Mouse (Mus musculus): ENCODE measurements around the gene Mtor. TPM values are rescaled to one million over a fixed set of nuclear protein-coding genes. Genes with fewer than 3 reads are reported as not detected.

The Mtor gene
- polyA plus RNA-seq, 1 experiment from 2014 or later = 21.8 TPM

DNA sequence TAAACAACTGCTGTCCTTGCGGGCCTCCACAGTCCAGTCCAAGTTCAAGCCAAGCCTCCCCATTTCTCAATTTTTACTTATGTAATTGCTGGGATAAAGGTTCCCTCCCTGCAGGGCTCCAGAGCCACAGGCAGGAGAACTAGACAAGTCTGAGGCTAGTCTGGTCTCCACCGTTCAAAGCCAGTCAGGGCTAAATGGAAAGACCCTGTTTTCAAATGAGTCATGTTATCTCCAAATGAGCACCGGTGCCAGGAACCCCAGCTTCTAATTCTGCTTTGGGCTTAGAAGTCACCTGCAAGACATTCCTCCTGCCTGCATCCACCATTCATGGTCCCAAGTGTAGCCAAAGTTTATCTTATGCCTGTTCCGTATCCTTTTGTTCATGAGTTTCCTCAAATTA is 153.5 kb downstream of the Mtor start:
- 64% methylated on average over 4 of the region's 4 CpGs for WGBS
- Histone ChIP-seq H3K27me3 (replicated peaks) (no peaks in the 10 kb centered on the region), H3K27ac (ENCODE audit: poor library complexity, severe bottlenecking) (no peak overlapping the region), H3K4me1 (replicated peaks) (no peaks in the 10 kb centered on the region), H3K36me3 (peaks cover 25% of the 10 kb centered on the region), H3K4me2 (no peak overlapping the region), H3K9me3 (replicated peaks) (0 out of 2 replicates have a peak, but pooled peaks cover 7% of the 10 kb centered on the region), H3K9ac (no peak overlapping the region), H3K4me3 (no peak overlapping the region)
- no peak for ATAC-seq (ENCODE audit: insufficient number of reproducible peaks, low FRiP score)

DNA sequence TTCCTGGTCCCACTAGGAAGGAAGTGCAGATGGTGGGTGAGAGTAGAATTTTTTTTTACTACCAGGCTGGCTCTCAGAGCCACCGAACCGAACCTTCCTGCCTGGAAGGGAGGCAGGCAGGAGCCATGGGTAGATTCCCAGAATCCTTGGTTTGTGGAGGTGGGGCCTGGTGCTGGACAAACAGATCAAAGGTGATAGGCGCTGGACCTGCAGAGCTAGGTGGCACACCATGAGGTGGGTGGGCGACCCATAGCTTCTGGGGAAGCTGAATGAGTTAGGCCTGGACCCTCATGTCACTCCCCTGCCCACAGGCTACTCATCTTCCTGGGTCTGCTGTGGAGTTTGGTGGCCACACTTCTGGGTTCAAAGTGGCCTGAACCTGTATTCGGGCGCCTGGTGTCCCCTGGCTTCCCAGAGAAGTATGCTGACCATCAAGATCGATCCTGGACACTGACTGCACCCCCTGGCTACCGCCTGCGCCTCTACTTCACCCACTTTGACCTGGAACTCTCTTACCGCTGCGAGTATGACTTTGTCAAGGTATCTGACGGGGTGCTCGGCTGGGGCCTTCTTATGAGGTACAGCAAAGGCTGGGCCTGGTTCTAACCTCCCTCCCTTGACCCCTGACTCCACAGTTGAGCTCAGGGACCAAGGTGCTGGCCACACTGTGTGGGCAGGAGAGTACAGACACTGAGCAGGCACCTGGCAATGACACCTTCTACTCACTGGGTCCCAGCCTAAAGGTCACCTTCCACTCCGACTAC is 154.1 kb downstream of the Mtor start, which contains the start of gene Masp2:
Gene Masp2, plus strand, starts transcription at position 198 of the 764 bp plus-strand sequence.
- H3K27ac ChIP-seq (ENCODE audit: poor library complexity, severe bottlenecking) = no peak within 1 kb of the TSS
- 84% methylated on average over 14 of the region's 14 CpGs for WGBS
- 0 out of 2 replicates have a peak, but pooled peaks cover 7% of the 10 kb centered on the region for H3K9me3 ChIP-seq (replicated peaks)
- no peak within 1 kb of the TSS for H3K4me3 ChIP-seq
- H3K4me2 ChIP-seq = no peak within 1 kb of the TSS
- no peaks in the 10 kb centered on the region for H3K4me1 ChIP-seq (replicated peaks)
- H3K36me3 ChIP-seq = peaks cover 24% of the 10 kb centered on the region
- ATAC-seq (ENCODE audit: insufficient number of reproducible peaks, low FRiP score) = no peak
- H3K9ac ChIP-seq = no peak within 1 kb of the TSS
- H3K27me3 ChIP-seq (replicated peaks) = no peaks in the 10 kb centered on the region

DNA sequence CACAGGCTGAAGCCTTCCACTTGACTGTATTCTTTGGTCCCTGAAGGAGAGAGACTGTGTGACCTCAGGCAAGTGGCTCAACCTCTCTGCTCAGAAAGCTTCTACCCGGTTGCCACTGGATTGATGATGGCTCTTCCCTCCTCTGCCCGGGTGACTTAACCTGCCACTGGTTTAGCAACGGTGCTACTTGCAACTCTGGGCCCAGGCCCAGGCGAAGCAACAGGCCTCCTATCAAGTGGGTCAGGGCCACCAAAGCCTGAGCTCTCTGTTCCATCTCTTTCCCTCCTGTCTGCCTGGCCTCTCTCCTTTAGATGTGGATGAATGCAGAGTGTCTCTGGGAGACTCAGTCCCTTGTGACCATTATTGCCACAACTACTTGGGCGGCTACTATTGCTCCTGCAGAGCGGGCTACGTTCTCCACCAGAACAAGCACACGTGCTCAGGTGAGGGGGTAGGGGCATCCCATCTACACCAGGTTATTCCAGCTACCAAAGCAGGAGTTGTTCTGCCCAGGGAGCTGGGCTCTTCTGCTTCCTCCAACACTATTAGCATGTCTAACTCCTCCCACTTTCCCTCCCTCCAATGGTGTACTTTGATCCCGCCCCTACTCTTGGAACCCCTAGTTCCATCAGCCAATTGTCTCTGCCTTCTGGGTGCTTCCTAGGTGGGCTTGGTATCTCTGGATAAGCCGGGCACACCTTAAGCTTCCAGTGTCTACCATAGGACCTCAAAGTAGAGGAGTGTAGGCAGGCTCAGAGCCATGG is 155.1 kb downstream of the Mtor start:
- H3K27me3 ChIP-seq (replicated peaks) = no peaks in the 10 kb centered on the region
- H3K27ac ChIP-seq (ENCODE audit: poor library complexity, severe bottlenecking) = no peak overlapping the region
- H3K36me3 ChIP-seq = peaks cover 14% of the 10 kb centered on the region
- H3K9ac ChIP-seq = no peak overlapping the region; the same call in 1 of the 2 replicates
- peaks cover 5% of the 10 kb centered on the region; the same call in 1 of the 2 replicates for H3K4me1 ChIP-seq (replicated peaks)
- no peak overlapping the region for H3K4me3 ChIP-seq
- H3K4me2 ChIP-seq = no peak overlapping the region
- WGBS = 68% methylated on average over 10 of the region's 10 CpGs
- H3K9me3 ChIP-seq (replicated peaks) = 0 out of 2 replicates have a peak, but pooled peaks cover 7% of the 10 kb centered on the region
- ATAC-seq (ENCODE audit: insufficient number of reproducible peaks, low FRiP score) = no peak

DNA sequence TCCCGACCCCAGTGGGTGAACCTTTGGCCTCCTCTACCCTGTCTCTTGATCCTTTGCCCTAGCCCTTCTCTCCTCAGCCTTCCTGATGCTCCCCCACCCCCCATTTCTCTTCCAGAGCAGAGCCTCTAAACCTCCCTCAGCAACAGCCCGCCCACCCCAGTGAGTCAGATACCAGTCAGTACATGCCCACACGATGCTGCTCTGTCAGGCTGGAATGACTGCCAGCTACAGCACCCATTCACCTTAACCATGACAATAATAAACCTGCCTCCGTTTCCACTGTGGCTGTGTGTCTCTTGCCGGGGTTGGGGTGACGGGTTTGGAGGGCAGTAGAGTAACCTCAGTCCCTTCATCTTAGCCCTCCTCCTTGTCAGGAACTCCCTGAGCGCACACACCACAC is 155.7 kb downstream of the Mtor start:
- Histone ChIP-seq H3K9ac (no peak overlapping the region; the same call in 1 of the 2 replicates), H3K4me2 (no peak overlapping the region)
- 67% methylated on average over 7 of the region's 7 CpGs for WGBS

DNA sequence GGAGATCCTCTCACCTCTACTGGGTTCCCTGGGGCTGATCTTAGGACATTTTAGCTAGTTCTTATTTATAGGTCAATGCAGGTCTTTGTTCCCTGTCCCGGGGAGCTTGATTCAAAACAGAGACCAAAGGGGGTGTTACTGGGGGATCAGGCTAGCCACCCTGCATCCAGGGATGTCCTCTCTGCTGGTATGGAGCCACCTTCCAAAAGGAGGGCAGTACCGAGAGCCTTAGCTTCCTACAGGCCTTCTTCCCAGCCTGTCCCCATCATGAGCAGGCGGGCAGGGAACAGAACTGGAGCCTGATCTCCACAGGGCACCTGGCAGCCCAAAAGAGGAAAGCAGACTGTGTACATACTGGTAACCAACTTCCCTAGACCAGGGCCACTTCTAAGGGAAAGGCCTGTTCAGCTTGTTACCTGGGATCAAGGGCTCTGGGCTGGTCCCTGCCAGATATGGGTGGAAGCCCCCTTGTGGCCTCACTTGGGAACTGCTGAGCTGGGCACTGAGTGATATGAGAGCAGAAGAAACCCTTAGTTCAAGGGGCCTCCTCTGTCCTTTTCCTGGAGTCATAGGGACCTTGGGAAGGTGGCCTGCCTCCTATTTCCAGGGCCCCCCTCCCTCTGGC is 156.2 kb downstream of the Mtor start:
- H3K4me3 ChIP-seq = no peak overlapping the region
- 82% methylated on average over 3 of the region's 3 CpGs for WGBS
- peaks cover 4% of the 10 kb centered on the region; the same call in 1 of the 2 replicates for H3K36me3 ChIP-seq
- no peak for ATAC-seq (ENCODE audit: insufficient number of reproducible peaks, low FRiP score)
- no peaks in the 10 kb centered on the region for H3K9me3 ChIP-seq (replicated peaks)
- H3K27me3 ChIP-seq (replicated peaks) = no peaks in the 10 kb centered on the region
- H3K4me2 ChIP-seq = no peak overlapping the region
- H3K27ac ChIP-seq (ENCODE audit: poor library complexity, severe bottlenecking) = no peak overlapping the region
- peaks cover 12% of the 10 kb centered on the region; the same call in 1 of the 2 replicates for H3K4me1 ChIP-seq (replicated peaks)
- no peak overlapping the region for H3K9ac ChIP-seq

More for the DNA sequence above, 155.7 kb downstream of the Mtor start:
- Histone ChIP-seq H3K27ac (ENCODE audit: poor library complexity, severe bottlenecking) (no peak overlapping the region), H3K9me3 (replicated peaks) (0 out of 2 replicates have a peak, but pooled peaks cover 3% of the 10 kb centered on the region), H3K4me3 (no peak overlapping the region), H3K27me3 (replicated peaks) (no peaks in the 10 kb centered on the region), H3K4me1 (replicated peaks) (peaks cover 11% of the 10 kb centered on the region; the same call in 1 of the 2 replicates), H3K36me3 (peaks cover 9% of the 10 kb centered on the region)
- no peak for ATAC-seq (ENCODE audit: insufficient number of reproducible peaks, low FRiP score)

Other genes with a start within 250 kb of the Mtor start
- 0.10 TPM in 1 of 2 replicates, not detected in the other for gene Disp3, start 160.6 kb upstream of the Mtor start, polyA plus RNA-seq (2016; fragmentation: Nextera tagmentation; extraction: Ambion mirVana)
- gene Ubiad1, start 3.8 kb upstream of the Mtor start, polyA plus RNA-seq (2016; fragmentation: Nextera tagmentation; extraction: Ambion mirVana) = 21.6 and 22.3 TPM in 2 replicates
- 5.0 and 5.8 TPM in 2 replicates for gene Angptl7, start 51.8 kb downstream of the Mtor start, polyA plus RNA-seq (2016; fragmentation: Nextera tagmentation; extraction: Ambion mirVana)
- gene Exosc10, start 109.8 kb downstream of the Mtor start, polyA plus RNA-seq (2016; fragmentation: Nextera tagmentation; extraction: Ambion mirVana) = 71.3 TPM in 2 replicates
- 129 and 135 TPM in 2 replicates for gene Srm, start 142.9 kb downstream of the Mtor start, polyA plus RNA-seq (2016; fragmentation: Nextera tagmentation; extraction: Ambion mirVana)
- gene Masp2, start 153.9 kb downstream of the Mtor start, polyA plus RNA-seq (2016; fragmentation: Nextera tagmentation; extraction: Ambion mirVana) = 0.14 and 0.36 TPM in 2 replicates
- gene Tardbp, start 178.4 kb downstream of the Mtor start, polyA plus RNA-seq (2016; fragmentation: Nextera tagmentation; extraction: Ambion mirVana) = 200 and 211 TPM in 2 replicates
- gene Gm572, start 194.7 kb downstream of the Mtor start, polyA plus RNA-seq (2016; fragmentation: Nextera tagmentation; extraction: Ambion mirVana) = 0.11 and 0.18 TPM in 2 replicates